Mouse (Mus musculus): ENCODE measurements at regions not wholly inside any gene's neighbourhood (a gene's known extent, or its start where the extent isn't known, plus 50 kb on each side); places are given as distances from the start of the nearest gene placed in this dataset.

DNA sequence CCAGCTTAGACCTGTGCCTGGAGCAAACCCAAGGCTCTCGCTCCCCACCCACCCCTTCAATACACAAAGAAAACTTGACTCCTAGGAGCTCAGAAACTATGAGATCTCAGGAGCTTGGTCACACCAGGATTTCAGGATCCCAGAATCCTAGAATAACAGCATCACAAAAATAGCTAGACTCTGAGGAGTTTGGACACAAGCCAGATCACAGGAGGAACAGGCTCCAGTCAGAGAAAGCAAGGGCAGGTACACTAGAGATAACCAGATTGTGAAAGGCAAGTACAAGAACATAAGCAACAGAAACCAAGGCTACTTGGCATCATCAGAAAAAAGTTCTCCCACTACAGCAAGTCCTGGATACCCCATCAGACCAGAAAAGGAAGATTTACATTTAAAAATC is 221.5 kb downstream of the Epha7 start:
- no peak overlapping the region for H3K27ac ChIP-seq (replicated peaks; ENCODE audit: insufficient read depth, low read depth, low read length)
- no peak overlapping the region for H3K4me3 ChIP-seq (ENCODE audit: insufficient read depth, low read depth, low read length)
- TF ChIP-seq POLR2A (IDR thresholded peaks at IDR 0.05; ENCODE audit: extremely low read depth, insufficient read depth, low read length) = no peak
- no peak for TF ChIP-seq CTCF (IDR thresholded peaks at IDR 0.05; ENCODE audit: low read depth, low read length)
- 90% methylated on average over 1 of the region's 1 CpGs for WGBS
- no peak overlapping the region for H3K9ac ChIP-seq (ENCODE audit: low read depth, low read length)
- no peaks in the 10 kb centered on the region for H3K27me3 ChIP-seq (ENCODE audit: control insufficient read depth, insufficient read depth, low read length)
- DNase-seq (ENCODE audit: extremely low read depth, low read depth, low spot score) = no peak
- no peaks in the 10 kb centered on the region for H3K4me1 ChIP-seq (ENCODE audit: control insufficient read depth, insufficient read depth, low read length)
- no peaks in the 10 kb centered on the region for H3K36me3 ChIP-seq (ENCODE audit: control insufficient read depth, insufficient read depth, low read length)
- H3K79me2 ChIP-seq (ENCODE audit: control insufficient read depth, insufficient read depth, low read length) = no peaks in the 10 kb centered on the region

DNA sequence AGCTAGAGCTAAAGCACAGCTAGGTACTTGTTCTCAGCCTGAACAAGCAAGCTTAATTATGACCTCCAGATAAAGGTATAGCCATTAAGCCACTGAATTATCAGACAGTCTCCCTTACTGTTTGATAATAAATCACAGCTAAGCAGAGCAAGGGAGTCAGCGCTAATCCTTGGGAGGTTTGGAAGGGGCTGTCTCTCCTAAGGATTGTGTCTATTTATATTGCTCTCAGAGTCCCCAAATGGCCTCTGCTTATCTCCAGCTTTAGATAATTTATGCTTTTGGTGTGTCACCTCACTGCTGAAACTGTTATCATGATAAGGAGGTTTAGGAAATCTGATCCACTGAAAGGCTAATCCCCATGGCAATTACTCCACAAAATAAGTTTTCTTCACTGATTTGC is 227.1 kb downstream of the Epha7 start:
- Histone ChIP-seq H3K36me3 (ENCODE audit: control insufficient read depth, insufficient read depth, low read length) (no peaks in the 10 kb centered on the region), H3K79me2 (ENCODE audit: control insufficient read depth, insufficient read depth, low read length) (no peaks in the 10 kb centered on the region), H3K4me3 (ENCODE audit: insufficient read depth, low read depth, low read length) (no peak overlapping the region), H3K27me3 (ENCODE audit: control insufficient read depth, insufficient read depth, low read length) (no peaks in the 10 kb centered on the region), H3K27ac (replicated peaks; ENCODE audit: insufficient read depth, low read depth, low read length) (no peak overlapping the region), H3K4me1 (ENCODE audit: control insufficient read depth, insufficient read depth, low read length) (no peaks in the 10 kb centered on the region), H3K9ac (ENCODE audit: low read depth, low read length) (no peak overlapping the region)
- no peak for DNase-seq (ENCODE audit: extremely low read depth, low read depth, low spot score)
- TF ChIP-seq POLR2A (IDR thresholded peaks at IDR 0.05; ENCODE audit: extremely low read depth, insufficient read depth, low read length) (no peak), CTCF (IDR thresholded peaks at IDR 0.05; ENCODE audit: low read depth, low read length) (no peak)
- 12% methylated on average over 1 of the region's 1 CpGs for WGBS

DNA sequence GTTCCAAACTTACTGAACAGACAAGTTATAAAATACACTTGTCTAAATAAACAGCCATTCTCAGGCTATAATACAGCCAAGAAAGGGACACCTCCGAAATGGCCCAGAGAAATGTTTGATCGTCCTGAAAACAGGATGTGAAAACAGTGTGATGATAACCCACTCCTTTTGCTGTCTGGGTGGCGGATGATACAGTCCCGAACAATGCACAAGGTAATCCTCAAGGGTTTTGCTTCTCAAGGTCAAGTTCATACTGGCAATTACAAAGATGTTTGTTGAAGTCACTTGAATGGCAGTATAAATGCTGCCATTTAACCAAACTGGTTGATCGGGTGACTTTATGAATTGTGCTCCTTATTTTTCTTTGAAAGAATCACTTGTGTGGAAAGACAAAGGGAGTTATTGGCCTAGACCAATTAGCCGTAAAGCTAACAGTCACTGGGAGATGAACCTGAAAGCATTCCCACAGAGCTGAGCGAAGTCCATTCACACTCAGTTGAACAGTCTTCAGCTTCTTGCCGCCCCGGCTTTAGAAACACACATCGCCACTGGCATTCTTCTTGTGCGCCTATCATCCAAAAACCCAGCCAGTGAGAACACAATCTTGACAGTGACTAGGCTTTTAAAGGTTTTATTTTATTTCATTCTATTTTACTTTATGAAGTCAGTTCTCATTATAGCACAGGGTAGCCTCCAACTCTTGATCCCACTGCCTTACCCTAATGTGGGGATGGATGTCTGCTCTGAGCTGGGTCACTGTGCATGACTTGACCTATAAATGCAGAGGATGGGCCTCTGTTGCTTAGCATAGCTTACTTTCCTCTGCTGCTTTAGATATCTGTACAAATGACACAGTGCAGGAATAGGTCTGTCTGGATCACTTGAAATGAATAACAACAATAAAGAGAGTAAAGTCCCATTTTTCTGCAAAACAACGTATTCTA is 256.0 kb downstream of the Epha7 start:
- Histone ChIP-seq H3K4me3 (ENCODE audit: insufficient read depth, low read depth, low read length) (no peak overlapping the region), H3K27ac (replicated peaks; ENCODE audit: insufficient read depth, low read depth, low read length) (no peak overlapping the region), H3K36me3 (ENCODE audit: control insufficient read depth, insufficient read depth, low read length) (no peaks in the 10 kb centered on the region), H3K4me1 (ENCODE audit: control insufficient read depth, insufficient read depth, low read length) (no peaks in the 10 kb centered on the region), H3K9ac (ENCODE audit: low read depth, low read length) (no peak overlapping the region), H3K27me3 (ENCODE audit: control insufficient read depth, insufficient read depth, low read length) (no peaks in the 10 kb centered on the region), H3K79me2 (ENCODE audit: control insufficient read depth, insufficient read depth, low read length) (no peaks in the 10 kb centered on the region)
- 93% methylated on average over 12 of the region's 12 CpGs for WGBS
- TF ChIP-seq CTCF (IDR thresholded peaks at IDR 0.05; ENCODE audit: low read depth, low read length) (no peak), POLR2A (IDR thresholded peaks at IDR 0.05; ENCODE audit: extremely low read depth, insufficient read depth, low read length) (no peak)
- no peak for DNase-seq (ENCODE audit: extremely low read depth, low read depth, low spot score)

DNA sequence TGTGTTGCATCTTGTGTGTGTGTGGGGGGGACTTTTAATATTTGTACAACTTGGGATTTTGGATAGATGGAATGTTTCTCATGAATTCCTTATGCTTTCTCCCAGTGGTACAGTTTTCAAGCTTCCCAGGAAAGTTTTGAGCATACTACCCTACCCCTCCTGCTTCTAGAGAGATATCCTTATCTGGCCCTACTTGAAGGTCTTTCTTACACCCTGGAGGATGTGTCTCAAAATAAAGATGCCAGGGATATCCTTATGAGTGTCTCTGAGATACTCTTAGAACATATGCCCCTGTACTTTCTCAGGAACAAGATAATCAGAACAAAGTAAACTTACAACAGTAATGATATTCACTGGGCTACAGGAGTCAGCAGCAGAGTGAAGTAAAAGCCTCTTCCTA is 261.3 kb downstream of the Epha7 start:
- no peaks in the 10 kb centered on the region for H3K4me1 ChIP-seq (ENCODE audit: control insufficient read depth, insufficient read depth, low read length)
- no peaks in the 10 kb centered on the region for H3K36me3 ChIP-seq (ENCODE audit: control insufficient read depth, insufficient read depth, low read length)
- DNase-seq (ENCODE audit: extremely low read depth, low read depth, low spot score) = no peak
- H3K9ac ChIP-seq (ENCODE audit: low read depth, low read length) = no peak overlapping the region
- no peaks in the 10 kb centered on the region for H3K27me3 ChIP-seq (ENCODE audit: control insufficient read depth, insufficient read depth, low read length)
- H3K27ac ChIP-seq (replicated peaks; ENCODE audit: insufficient read depth, low read depth, low read length) = no peak overlapping the region
- H3K79me2 ChIP-seq (ENCODE audit: control insufficient read depth, insufficient read depth, low read length) = no peaks in the 10 kb centered on the region
- no peak for TF ChIP-seq POLR2A (IDR thresholded peaks at IDR 0.05; ENCODE audit: extremely low read depth, insufficient read depth, low read length)
- no peak for TF ChIP-seq CTCF (IDR thresholded peaks at IDR 0.05; ENCODE audit: low read depth, low read length)
- no peak overlapping the region for H3K4me3 ChIP-seq (ENCODE audit: insufficient read depth, low read depth, low read length)

DNA sequence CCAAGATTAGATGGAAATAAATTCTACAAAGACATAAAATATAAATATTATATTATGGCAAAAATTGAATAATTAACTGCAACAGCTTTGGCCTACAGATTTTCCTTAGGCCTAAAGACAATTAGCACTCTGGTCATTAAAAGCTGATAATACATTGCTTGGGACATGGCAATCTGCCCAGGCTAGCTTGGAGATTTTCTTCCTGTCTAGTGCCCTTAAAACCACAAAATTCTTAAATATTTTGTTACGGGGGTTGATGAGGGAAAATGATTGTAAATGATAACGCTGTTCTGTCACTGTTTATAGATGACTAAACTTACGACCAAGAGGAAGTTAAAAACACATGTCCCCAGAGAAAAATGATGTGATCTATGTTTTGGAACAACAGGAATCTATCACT is 261.9 kb downstream of the Epha7 start:
- WGBS = 72% methylated on average over 3 of the region's 3 CpGs
- no peaks in the 10 kb centered on the region for H3K79me2 ChIP-seq (ENCODE audit: control insufficient read depth, insufficient read depth, low read length)
- H3K27ac ChIP-seq (replicated peaks; ENCODE audit: insufficient read depth, low read depth, low read length) = no peak overlapping the region
- no peaks in the 10 kb centered on the region for H3K27me3 ChIP-seq (ENCODE audit: control insufficient read depth, insufficient read depth, low read length)
- no peak for TF ChIP-seq POLR2A (IDR thresholded peaks at IDR 0.05; ENCODE audit: extremely low read depth, insufficient read depth, low read length)
- no peak for TF ChIP-seq CTCF (IDR thresholded peaks at IDR 0.05; ENCODE audit: low read depth, low read length)
- no peak overlapping the region for H3K9ac ChIP-seq (ENCODE audit: low read depth, low read length)
- H3K4me3 ChIP-seq (ENCODE audit: insufficient read depth, low read depth, low read length) = no peak overlapping the region
- DNase-seq (ENCODE audit: extremely low read depth, low read depth, low spot score) = no peak
- no peaks in the 10 kb centered on the region for H3K36me3 ChIP-seq (ENCODE audit: control insufficient read depth, insufficient read depth, low read length)
- H3K4me1 ChIP-seq (ENCODE audit: control insufficient read depth, insufficient read depth, low read length) = no peaks in the 10 kb centered on the region

DNA sequence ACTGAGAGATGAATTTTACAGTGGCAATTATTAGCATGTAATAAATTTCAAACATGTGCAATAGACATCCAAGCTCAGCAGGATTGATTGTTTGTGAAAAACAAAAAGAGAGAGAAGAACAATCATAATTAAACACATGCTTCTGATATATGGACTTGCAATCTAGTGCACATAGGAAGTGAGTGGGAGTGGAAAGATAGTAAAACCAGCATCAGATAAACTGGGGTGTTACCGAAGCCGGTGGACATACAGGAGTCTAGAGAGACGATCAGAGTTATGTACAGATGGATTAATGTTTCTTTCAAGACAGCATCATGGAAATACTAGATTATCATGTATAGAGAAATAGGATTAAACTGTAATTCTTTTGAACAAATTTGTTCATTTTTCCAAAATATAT is 263.8 kb downstream of the Epha7 start:
- no peaks in the 10 kb centered on the region for H3K27me3 ChIP-seq (ENCODE audit: control insufficient read depth, insufficient read depth, low read length)
- H3K36me3 ChIP-seq (ENCODE audit: control insufficient read depth, insufficient read depth, low read length) = no peaks in the 10 kb centered on the region
- no peak overlapping the region for H3K27ac ChIP-seq (replicated peaks; ENCODE audit: insufficient read depth, low read depth, low read length)
- 94% methylated on average over 3 of the region's 3 CpGs for WGBS
- no peak overlapping the region for H3K4me3 ChIP-seq (ENCODE audit: insufficient read depth, low read depth, low read length)
- no peaks in the 10 kb centered on the region for H3K4me1 ChIP-seq (ENCODE audit: control insufficient read depth, insufficient read depth, low read length)
- DNase-seq (ENCODE audit: extremely low read depth, low read depth, low spot score) = no peak
- no peak overlapping the region for H3K9ac ChIP-seq (ENCODE audit: low read depth, low read length)
- TF ChIP-seq CTCF (IDR thresholded peaks at IDR 0.05; ENCODE audit: low read depth, low read length) (no peak), POLR2A (IDR thresholded peaks at IDR 0.05; ENCODE audit: extremely low read depth, insufficient read depth, low read length) (no peak)
- no peaks in the 10 kb centered on the region for H3K79me2 ChIP-seq (ENCODE audit: control insufficient read depth, insufficient read depth, low read length)
